In genomic region chr8:109415315-109415714, GRCm38 (mm10) we compare ENCODE assay signal across 14 mouse cellular contexts.
DNase-seq lines count a peak whose midpoint lies in the region; ATAC-seq lines count a peak whose summit lies in the region.
"Had no signal": no experiment of that assay in that cellular context is flagged by ENCODE, and none has a peak within 500 bp of the region (broad histone marks: within the 10 kb centered on the region; RNA-seq: fewer than 3 reads in every experiment).

No protein-coding gene starts in this region.

- H3K9ac ChIP-seq in forebrain, embryonic 11.5 days (ENCODE audit: low read length): no peak overlapping the region
- no peak overlapping the region for H3K9ac ChIP-seq in forebrain, embryonic 16.5 days (replicated peaks; ENCODE audit: low read depth, low read length)
- no peak overlapping the region for H3K9ac ChIP-seq in midbrain, embryonic 13.5 days (replicated peaks)
- H3K9ac ChIP-seq: lung, embryonic 14.5 days had no signal

- H3K4me1 ChIP-seq in forebrain, embryonic 10.5 days: peaks cover 51% of the 10 kb centered on the region
- peaks cover 8% of the 10 kb centered on the region; the same call in 1 of the 2 replicates for H3K4me1 ChIP-seq in forebrain, embryonic 11.5 days (replicated peaks; ENCODE audit: control insufficient read depth, insufficient read depth, low read length)
- H3K4me1 ChIP-seq in forebrain, embryonic 16.5 days (replicated peaks; ENCODE audit: control insufficient read depth, insufficient read depth, low read length): peaks cover 37% of the 10 kb centered on the region
- peaks cover 47% of the 10 kb centered on the region for H3K4me1 ChIP-seq in midbrain, embryonic 13.5 days (replicated peaks)

- intact Hi-C loops in left cerebral cortex, postnatal 36 days (cut with DNase I): loop anchor here (5.0 to 10.0 kb wide), 5 partner anchors 47 to 1811 kb away; no protein-coding TSS in a partner anchor

- no peak overlapping the region for H3K4me3 ChIP-seq in forebrain, embryonic 10.5 days
- no peak overlapping the region for H3K4me3 ChIP-seq in forebrain, embryonic 11.5 days (ENCODE audit: low read depth, low read length)
- no peak overlapping the region for H3K4me3 ChIP-seq in forebrain, embryonic 16.5 days (replicated peaks; ENCODE audit: low read length)
- H3K4me3 ChIP-seq in midbrain, embryonic 13.5 days (replicated peaks): no peak overlapping the region
- H3K4me3 ChIP-seq: erythroblast, embryonic 14.5 days had no signal

- 65% methylated on average over 4 of the region's 4 CpGs for WGBS in forebrain, embryonic 10.5 days
- WGBS in forebrain, embryonic 11.5 days: 57% methylated on average over 4 of the region's 4 CpGs
- 34% methylated on average over 4 of the region's 4 CpGs for WGBS in forebrain, embryonic 16.5 days
- 51% methylated on average over 4 of the region's 4 CpGs for WGBS in midbrain, embryonic 13.5 days

- no peaks in the 10 kb centered on the region; the same call in 1 of the 2 replicates for H3K9me3 ChIP-seq in forebrain, embryonic 10.5 days
- no peaks in the 10 kb centered on the region for H3K9me3 ChIP-seq in forebrain, embryonic 11.5 days (ENCODE audit: control insufficient read depth, low read length)
- H3K9me3 ChIP-seq in forebrain, embryonic 16.5 days (ENCODE audit: control insufficient read depth, low read length): no peaks in the 10 kb centered on the region
- H3K9me3 ChIP-seq in midbrain, embryonic 13.5 days: no peaks in the 10 kb centered on the region

- H3K4me2 ChIP-seq in forebrain, embryonic 11.5 days (ENCODE audit: low read depth, low read length, severe bottlenecking): no peak overlapping the region
- H3K4me2 ChIP-seq in forebrain, embryonic 16.5 days (ENCODE audit: low read length): no peak overlapping the region
- no peak overlapping the region for H3K4me2 ChIP-seq in midbrain, embryonic 13.5 days (replicated peaks)
- H3K4me2 ChIP-seq: heart, embryonic 11.5 days; lung, embryonic 14.5 days had no signal

- no peak for ATAC-seq in forebrain, embryonic 11.5 days (replicated peaks; ENCODE audit: low FRiP score)
- no peak for ATAC-seq in forebrain, embryonic 16.5 days
- no peak; the same call in 1 of the 2 replicates for ATAC-seq in midbrain, embryonic 13.5 days

- H3K27ac ChIP-seq in forebrain, embryonic 10.5 days: 0 out of 2 replicates have a peak overlapping the region, but pooled peaks have one; percentile 27
- no peak overlapping the region for H3K27ac ChIP-seq in forebrain, embryonic 11.5 days (ENCODE audit: low read depth, low read length)
- H3K27ac ChIP-seq in forebrain, embryonic 16.5 days (ENCODE audit: low read length): peak overlapping the region; percentile 90
- H3K27ac ChIP-seq in midbrain, embryonic 13.5 days: peak overlapping the region; percentile 92

- no peak for DNase-seq in forebrain, embryonic 10.5 days (ENCODE audit: extremely low spot score, low spot score)
- no peak for DNase-seq in forebrain, embryonic 11.5 days (ENCODE audit: low spot score)
- DNase-seq in ES-CJ7 (ENCODE audit: low read depth, low spot score): peak; percentile 76
- DNase-seq in lung, postnatal 10 days: no peak
- no peak for DNase-seq in spleen, postnatal 10 days (ENCODE audit: low spot score in 2 of 2)
- DNase-seq in left cerebral cortex, postnatal 36 days (ENCODE audit: low spot score in 2 of 2): no peak
- DNase-seq: heart, postnatal 4 days; kidney, adult 18-20 months; liver; lung, embryonic 14.5 days had no signal

- no peaks in the 10 kb centered on the region for H3K27me3 ChIP-seq in forebrain, embryonic 10.5 days (ENCODE audit: poor library complexity, severe bottlenecking)
- no peaks in the 10 kb centered on the region for H3K27me3 ChIP-seq in forebrain, embryonic 11.5 days (ENCODE audit: control insufficient read depth, insufficient read depth, low read length)
- H3K27me3 ChIP-seq in forebrain, embryonic 16.5 days (replicated peaks; ENCODE audit: control insufficient read depth, insufficient read depth, low read length): no peaks in the 10 kb centered on the region
- no peaks in the 10 kb centered on the region for H3K27me3 ChIP-seq in midbrain, embryonic 13.5 days

- H3K36me3 ChIP-seq in forebrain, embryonic 10.5 days (replicated peaks): no peaks in the 10 kb centered on the region
- H3K36me3 ChIP-seq in forebrain, embryonic 11.5 days (ENCODE audit: control insufficient read depth, insufficient read depth, low read length): no peaks in the 10 kb centered on the region
- H3K36me3 ChIP-seq in forebrain, embryonic 16.5 days (ENCODE audit: control insufficient read depth, insufficient read depth): no peaks in the 10 kb centered on the region
- no peaks in the 10 kb centered on the region for H3K36me3 ChIP-seq in midbrain, embryonic 13.5 days
